Mouse (Mus musculus) layer of hippocampus, adult 8-10 months (tissue): ENCODE results near the gene Mtg2. TPM values are rescaled to one million over a fixed set of nuclear protein-coding genes. Genes with fewer than 3 reads are reported as not detected.

Source experiments
- DNase-seq, 2 experiments: peaks; one replicate each; pipeline ENCODE4 v3.0.0; 2022; ENCODE audit warnings: low spot score in 2 of 2
- total RNA-seq, 4 experiments: library from RNA; stranded (reverse); gene quantifications; 2 replicates each; pipeline ENCODE4 v1.2.4; 2022

Mtg2 gene
- total RNA-seq, 4 experiments from 2014 or later = 15.6 to 25.8 (median 19.3) TPM

DNA sequence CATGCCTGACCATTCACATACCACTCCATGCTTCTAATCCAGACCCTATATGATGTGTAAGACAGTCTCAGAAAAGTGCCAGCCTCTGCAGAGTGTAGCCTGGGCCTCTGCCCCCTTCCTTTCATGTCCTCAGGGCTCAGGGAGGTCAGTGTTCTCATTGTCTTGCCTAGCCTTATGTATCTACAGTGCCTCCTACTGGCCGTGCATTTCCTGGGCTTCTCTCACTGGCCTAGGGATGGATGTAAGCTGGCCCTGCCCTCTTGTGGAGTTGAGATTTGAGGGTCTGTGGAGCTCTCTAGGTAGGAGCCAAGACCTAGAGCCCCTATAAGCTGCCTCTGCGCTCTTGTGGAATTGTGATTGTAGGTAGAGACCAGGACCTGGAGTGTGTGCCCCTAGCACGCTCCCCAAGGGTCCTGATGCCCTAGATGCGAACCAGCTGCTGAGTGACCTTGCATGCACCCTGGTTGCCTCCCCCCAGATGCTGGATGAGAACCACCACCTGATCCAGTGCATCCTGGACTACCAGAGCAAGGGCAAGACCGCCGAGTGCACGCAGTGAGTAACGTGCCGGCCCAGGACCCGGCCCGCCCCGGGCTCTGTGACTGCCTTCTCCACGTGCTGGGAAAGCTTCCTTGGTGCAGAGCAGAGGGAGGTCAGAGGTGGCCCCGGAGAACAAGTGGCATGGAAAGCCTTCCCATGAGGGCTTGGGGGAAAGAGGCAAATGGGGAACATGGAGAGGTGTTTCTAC is 18.2 kb upstream of the Mtg2 start:
- DNase-seq = no peak

DNA sequence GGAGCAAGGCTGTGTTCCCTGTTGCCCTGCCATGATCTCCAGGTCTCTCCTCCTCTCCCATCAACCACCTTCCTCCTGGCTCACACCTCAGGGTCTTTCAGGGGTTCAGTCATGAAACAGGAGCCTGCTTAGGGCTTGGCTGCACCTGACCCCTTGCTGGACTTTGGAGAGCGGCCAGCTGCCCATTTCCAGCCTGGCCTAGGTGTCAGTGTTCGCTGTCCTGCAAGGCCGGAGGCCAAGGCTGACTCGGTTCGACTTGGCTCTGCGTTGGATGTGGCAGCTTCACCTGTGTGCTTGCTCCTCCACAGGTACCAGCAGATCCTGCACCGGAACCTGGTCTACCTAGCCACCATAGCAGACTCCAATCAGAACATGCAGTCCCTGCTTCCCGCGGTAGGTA is 17.4 kb upstream of the Mtg2 start:
- DNase-seq = no peak

DNA sequence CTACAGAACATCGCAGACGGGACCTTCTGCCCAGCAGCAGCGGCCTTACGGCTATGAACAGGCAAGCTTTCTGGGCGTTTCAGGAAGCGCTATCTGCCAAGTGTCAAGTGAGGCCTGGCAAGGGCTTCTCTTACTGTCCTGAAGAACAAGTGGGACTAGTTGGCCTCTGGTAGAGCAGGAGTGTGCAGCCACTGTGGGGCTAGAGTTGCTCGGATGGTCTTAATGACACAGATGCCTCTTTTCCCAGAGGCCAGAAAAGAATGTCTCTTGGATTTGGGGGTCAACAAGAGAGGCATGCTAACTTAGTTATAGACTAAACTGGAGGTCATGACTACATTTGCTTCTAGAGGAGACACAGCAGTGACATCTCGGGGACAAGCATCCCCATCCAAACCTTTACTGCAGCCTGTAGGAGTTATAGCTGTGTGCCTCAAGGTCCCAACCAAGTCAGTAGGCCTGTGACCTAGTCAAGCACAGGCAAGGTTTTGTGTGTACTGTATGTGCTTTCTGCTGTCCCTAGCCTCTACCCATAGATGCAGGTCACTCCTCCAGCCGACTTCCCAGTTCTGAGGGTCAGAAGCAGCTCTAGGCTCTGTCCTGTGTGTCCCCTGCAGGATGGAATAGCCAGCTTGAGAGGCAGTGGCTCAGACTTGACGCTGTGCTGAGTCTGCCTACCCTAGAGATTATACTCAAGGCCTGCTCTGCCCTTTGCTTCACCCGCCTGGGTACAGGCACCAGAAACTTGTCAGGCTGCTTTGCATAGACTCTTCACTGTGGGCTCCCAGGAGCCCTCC is 6.9 kb upstream of the Mtg2 start:
- DNase-seq = no peak

DNA sequence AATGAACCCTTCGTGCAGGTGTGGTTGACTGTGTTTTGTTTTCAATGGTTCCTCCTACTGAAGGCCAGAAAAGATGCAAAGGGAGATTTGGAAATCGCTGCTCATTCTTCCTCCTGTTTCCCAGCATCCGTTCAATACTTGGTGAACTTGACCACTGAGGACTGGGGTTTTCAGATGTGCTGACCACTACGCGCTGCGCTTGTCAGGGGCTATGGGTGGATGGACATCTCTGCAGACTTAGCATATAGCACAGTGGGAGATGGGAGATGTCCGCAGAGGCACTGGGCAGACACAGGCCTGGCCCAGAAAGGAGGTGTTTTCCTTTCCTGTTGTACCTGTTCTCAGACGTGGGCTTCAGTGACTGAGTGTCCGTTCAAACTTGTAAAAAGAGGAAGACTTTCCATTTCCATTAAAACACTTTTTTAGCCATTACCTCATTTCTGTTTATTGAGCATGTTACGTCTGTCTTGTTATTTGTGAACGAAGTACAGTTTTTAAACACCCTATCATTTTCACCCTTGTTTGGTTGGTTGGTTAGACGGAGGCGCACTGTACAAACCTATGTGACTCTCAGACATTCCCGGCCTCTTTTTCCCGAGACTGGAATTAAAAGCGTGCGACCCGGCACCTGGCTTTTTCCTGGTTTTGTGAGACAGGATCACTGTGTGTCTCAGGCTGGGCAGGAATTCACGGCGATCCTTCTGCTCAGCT is 463 bp upstream of the Mtg2 start:
- DNase-seq = no peak

DNA sequence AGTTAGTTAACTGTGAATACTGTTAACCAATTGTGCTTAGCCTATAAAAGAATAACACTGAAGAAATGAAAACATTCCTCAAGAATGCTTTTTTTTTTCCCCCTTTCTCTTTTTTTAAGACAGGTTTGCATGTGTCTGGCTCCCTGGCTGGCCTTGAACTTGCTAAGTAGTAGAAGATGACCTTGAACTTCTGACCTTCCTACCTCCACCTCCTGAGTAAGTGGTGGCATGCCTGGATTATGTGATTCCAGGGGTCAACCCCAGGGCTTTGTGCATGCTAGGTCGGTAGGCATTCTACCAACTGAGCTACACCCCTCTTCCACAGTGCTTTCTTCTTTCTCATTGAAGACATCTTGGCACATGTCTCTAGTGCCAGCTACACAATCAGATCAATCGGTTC is 1.3 kb downstream of the Mtg2 start:
- no peak for DNase-seq

DNA sequence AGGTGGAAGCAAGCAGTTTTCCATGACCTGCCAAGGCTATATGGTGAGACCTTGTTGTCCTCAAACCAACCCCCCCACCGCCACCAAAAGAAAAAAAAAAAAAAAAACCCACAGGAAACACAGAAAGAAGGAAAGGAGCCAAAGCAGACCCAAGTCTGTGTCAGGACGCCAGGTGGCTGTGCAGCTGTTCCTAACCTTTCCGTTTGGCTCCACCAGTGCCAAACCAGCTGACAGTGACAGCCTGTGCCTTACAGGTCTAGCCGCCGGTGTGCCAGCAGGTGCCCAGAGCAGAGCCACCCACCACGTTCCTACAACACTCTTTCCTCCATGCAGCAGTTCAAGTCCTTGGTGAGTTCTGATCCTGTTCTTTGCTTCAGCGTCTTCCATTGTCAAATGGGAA is 2.5 kb downstream of the Mtg2 start:
- no peak for DNase-seq

DNA sequence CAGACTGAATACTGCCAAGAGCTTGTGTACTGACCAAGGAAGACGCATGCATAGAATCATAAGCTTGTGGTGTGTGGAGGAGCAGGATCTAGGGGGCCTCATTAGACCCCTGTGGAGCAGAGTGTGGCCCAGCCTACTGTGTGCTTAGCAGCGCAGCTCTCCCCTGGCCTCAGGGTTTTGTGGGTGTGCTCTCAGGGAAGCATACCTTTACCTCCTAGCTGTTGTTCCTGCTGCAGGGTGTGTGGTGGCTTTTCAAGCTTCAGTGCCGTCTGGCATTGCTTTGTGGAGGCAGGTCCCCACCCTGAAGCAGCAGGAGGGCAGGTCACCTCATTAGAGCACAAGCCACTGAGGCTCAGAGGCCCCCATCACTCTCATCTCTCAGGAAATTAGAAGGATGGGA is 7.2 kb downstream of the Mtg2 start:
- no peak for DNase-seq

DNA sequence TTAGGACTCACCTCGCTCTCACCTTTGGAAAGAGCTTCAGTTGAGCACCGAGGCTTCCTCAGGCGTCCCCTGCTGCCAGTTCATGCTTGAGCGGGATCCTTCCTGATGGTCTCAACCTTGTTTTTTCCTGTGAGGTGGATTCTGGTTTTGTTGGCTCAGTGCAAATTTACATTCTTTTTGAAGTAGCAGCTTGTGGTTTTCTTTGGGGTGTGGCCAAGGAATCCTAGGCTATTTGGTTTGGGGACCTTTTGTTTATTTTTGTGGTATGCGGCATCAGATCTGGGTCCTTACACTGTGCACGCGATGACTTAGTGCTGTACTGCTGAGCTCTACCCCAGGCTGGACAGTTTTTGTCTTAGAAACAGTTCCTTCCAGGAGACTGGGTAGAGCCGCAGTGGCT is 10.3 kb downstream of the Mtg2 start:
- no peak for DNase-seq

DNA sequence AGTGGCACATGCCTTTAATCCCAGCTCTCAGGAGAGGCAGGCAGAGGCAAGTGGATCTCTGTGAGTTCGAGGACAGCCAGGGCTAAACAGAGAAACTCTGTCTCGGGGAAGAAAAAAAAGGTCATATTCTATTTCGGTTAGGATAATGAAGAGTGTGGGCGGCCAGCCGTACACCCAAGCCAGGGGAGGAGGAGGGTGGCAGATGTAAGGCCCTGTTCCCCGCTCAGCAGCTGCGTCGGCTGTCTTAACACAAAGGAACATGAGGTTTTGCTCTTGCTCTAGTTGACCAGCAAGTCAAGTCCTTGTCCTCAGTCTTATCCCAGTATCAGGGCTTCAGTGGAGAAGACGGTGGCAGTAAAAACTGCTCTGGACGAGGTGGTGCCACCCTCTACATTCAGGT is 12.7 kb downstream of the Mtg2 start:
- DNase-seq = no peak

DNA sequence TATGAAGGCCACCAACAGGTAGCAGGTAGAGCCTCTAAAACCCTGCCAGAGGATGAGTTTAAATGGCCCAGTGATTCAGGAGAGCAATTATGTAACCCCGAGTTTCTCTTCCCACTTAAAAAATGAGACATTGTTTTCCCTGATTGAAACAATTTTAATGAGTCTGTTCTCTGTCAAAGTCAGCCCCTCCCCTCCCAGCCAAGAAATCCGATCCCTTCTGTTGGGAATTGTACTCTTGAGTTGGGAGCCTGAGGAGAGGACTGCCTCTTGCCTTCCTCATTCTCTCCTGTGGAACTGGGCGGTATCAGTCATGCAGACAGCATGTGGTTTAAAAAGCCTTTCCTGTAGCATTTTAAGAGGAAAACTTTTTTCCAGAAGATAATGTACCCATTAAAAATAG is 14.2 kb downstream of the Mtg2 start:
- DNase-seq = no peak

DNA sequence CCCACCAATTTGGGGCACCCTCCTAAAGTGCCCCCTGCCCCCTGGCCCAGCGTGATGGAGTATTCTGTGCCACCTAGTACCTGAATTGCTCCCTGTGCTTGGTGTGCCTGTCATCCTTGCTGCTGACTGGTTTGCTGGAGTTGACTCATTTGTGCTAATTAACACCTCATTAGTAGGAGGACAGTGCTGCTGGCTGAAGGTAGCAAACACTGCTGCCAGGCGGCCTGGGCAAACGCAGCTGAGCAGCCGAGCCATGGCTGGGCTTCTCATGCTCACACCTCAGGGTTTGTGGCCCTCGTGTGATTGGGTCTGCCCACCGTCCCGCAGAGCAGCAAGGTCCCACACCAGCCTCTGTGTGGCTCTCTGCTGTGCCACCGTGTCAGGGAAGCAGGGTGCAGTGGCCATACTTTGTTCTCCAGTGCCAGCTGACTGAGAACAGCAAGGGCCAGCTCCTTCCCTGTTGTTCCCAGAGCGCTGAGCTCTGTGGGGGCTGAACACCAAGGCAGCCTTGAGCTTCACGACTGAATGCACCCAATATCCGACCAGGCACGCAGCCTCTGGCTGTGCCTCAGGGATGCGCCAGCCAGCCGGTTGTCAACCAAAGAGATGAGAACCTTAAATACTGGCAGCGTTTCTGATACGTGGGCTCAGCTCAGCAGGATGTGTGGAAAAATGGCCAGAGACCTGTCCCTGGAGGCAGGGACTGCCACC is 15.7 kb downstream of the Mtg2 start:
- DNase-seq = no peak

DNA sequence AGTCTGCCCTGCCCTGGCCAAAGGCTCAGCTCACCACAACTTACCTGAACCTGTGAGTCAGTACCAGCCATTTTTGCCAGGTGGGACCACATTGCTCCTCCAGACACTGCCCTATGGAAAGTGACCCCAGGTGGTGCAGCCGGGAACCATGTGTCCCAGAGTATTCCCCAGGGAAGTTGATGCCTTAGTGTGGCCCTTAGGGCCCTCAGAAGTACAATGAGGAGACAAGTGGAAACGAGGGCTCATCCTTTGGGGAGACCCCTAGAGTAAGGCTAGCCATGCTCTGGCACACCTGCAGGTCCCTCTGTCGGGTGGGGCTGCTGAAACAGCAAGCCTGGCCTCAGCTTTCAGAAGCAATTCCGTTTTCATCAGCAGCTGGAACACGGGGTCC is 16.2 kb downstream of the Mtg2 start:
- no peak for DNase-seq

DNA sequence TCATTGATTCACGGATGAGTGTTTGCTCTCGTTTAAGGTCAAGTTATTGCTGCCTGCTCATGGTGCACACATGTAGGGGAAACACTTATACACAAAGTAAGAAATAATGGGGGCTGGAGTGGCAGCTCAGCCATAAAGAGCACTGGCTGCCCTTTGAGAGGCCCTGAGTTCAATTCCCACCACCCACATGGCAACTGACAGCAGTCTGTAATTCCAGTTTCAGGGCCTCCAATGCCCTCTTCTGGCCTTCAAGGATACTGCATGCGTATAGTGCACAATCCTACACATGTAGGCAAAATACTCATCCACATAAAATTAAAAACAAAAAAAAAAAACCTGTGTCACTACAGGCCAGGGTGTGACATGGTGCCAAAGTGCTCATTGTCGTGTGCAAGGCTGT is 17.1 kb downstream of the Mtg2 start:
- DNase-seq = no peak

DNA sequence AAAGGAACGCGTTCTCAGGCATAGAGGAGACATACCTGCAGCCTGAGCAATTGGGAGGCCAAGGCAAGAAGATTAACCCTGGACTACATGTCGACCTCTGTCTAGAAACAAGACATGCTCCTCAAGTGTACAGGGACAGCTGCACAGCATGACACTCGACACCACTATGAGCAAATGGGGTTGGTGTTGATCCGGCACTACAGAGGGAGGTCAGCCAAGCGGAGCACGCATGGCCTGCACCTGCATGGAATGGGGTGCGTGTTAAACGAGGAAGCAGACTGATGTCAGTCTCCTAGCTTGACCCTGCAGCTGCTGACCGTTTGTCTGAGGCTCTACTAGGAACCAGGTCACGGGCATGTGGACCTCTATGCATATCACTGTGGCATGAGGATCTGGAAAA is 19.9 kb downstream of the Mtg2 start:
- no peak for DNase-seq

DNA sequence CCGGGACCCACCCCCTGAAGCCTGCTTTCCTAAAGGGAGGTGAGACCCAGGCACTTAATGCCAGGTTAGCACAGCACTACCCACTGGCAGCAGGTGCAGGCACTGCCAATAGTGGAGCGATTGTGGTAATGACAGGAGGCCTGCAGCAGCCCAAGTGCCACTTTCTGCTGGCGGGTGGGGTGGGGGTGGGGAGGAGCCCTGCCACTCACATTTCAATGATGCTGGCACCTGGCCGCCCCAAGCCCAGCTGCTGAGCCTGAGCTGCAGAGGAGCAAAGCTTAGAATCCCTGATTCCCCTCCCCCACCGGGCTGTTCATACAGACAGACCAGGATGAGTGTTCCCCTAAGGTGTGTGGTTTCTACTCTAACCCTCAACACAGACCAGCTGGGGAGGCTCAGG is 25.3 kb downstream of the Mtg2 start:
- no peak for DNase-seq

DNA sequence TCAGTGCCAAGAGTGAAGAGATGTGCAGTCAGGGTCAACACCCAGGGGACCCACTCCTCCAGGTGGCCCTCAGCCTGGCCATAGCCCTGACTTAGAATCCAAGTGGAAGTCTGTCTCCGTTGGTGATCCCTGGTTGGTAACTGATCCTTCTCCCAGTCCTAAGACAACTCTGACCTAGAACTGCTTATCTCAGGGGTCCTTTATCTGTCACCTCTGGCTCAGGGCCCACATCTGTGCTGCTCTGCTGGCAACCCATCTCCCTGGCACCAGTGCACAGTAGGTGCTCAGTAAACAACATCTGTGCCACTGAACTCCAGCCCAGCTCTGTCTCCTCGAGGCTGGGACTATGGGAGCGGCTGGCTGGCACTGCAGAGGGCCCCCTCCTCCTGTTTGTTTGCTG is 27.2 kb downstream of the Mtg2 start:
- DNase-seq = no peak

DNA sequence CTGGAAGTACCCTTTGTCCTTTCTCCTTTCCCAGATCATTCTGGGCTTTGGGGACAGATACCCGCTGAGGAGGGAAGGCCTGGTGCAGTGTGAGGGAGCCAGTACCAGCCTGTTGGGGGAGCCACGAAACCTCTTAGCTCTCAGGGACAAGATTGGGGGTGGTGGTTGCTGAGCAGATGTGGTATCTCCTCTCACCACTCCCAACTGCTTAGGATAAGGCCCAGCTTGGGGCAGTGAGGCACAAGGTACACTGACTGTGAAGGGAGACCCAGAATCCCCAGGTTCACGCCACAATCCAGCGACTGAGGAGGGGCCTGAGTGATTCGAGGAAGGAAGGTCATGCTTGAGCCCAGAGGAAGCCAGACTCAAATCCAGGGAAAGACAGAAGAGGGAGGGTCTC is 27.8 kb downstream of the Mtg2 start:
- DNase-seq = no peak

DNA sequence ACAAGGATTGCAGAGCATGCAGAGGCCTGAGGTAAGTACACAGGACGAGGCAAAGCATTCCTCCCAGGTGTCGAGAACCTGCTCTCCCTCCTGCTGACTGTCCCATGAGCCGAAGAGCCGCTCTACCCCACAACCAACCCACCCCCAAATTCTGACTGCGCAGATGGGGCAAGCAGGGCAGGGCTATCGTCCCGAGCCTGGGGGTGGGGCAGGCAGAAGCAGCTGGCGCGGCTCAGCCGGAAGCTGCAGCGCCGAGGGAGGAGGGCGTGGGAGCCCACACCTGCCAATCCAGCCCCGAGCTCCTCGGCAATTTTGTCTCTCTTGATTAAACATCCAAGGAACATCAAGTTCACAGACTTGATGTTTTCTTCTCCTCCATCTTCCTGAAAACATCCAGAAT is 29.1 kb downstream of the Mtg2 start:
- no peak for DNase-seq

DNA sequence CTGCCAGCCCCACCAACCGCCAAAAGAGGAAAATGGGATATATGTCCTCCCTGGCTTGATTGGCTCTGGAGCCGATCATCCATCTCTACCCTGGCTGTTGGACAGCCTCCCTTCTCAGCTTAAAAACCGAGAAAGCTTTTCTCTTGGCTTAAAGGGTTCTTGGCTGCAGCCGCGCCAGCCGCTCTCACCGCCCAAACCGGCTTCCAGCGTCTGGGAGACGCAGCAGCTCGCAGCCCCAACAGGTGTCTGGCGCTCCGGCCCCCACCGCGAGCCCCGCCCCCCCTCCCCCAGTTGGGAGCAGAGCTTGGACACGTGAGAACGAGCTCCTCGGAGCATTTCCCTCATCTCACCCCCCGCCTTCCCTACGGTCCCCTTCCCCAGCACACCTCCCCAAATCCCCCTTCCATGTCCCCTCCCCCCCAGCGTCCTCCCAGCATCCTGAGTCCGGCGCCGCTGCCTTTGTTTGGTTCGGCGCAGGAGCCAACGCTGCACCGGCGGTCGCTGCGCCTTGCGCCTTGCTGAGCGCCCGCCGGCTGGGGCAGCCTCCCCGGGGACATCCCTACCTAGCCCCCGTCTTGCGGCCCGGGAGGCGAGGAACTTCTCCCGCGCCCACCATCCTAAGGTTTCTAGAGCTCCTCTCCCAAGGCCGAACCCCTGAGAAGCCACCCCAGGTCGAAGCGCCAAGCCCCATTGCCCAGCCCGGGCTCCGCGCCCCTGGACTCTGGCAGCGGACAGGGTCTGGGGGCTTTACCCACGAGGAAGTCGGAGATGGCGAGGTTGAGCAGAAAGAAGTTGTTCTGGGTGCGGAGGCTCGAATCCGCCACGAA is 33.0 kb downstream of the Mtg2 start:
- no peak for DNase-seq

DNA sequence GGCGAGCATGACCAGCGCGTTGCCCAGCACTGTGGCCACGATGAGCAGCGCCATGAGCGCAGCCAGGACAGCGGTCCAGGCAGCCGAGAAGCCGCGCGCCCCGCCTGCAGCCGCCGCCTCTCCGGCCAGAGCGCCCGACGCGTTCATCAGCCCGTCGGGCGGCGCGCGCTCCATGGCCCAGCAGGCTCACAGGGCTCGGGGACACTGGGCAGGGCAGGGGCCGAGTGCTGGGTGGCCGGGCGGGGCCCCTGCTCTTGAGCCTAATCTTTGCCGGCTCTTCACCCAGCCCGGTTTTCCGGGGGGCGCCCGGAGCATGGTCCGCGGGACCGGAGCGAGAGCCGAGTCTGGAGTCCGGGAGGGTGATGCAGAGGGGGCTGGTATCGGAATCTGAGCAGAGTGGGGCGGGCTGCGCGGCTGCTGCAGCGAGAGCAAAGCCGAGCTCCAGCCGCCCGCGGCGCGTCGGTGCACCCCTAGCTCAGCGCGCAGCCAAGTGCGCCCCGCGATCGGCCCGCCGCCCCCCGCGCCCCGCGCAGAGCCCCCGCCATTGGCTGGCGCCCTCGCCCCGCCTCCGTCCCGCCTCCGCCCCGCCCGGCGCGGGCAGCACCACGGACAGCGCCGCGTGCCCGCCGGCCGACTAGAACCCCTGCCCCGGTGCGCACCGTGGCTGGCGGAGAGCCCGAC is 33.7 kb downstream of the Mtg2 start, which contains the start of gene Hrh3:
TSS of gene Hrh3 (minus strand) at position 511 of the 681 bp plus-strand sequence.
- no peak for DNase-seq
